Mouse (Mus musculus) central nervous system, embryonic 18 days (tissue): Measurements from ENCODE around the gene Mrps26. TPM values are rescaled to one million over a fixed set of nuclear protein-coding genes. Genes with fewer than 3 reads are reported as not detected.

Experiments used
- polyA plus RNA-seq: library from polyadenylated mRNA; depleted of rRNA; stranded (reverse); fragments of >200 nt; gene quantifications from 2 replicates; pipeline ENCODE4 v1.2.3, GENCODE M21; 2012; rRNA removed

Mrps26 gene
- polyA plus RNA-seq, result 76.3 and 83.1 TPM in 2 replicates

DNA sequence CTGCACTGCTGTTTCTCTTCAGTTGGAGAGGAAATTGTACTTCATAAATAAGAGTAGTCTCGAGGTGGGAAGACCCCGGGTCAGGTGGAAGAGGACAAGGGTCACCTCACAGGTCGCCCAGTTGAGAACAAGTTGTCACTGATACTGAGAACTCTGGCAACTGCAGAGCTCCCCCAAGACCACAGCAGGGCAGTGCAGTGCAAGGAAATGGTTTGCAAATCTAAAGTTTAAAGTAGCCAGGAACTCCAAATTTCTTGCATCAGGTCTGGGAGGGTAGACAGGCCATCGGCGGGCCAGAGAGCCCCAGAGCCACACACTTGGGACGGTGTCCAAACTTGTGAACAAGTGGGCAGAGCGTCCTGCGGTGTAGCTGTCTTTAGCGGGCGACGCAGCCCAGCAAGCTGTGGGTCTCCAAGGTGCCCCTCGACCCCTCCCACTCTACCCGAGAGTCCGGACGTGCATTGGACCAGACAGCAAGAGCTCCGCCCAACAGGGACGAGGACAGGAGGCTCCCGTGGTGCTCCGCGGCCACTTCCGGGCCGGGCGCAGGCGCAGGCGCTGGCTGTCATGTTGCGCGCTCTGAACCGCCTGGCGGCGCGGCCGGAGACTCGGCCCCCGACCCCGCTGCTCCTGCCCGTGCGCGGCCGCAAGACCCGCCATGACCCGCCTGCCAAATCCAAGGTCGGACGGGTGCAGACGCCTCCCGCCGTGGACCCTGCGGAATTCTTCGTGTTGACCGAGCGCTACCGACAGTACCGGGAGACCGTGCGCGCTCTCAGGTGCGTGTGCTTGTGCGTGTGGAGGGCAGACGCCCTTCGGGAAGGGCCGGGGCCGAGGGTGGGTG, at the start of gene Mrps26:
Gene Mrps26 (plus strand): TSS at position 531 of the 844 bp plus-strand sequence.

DNA sequence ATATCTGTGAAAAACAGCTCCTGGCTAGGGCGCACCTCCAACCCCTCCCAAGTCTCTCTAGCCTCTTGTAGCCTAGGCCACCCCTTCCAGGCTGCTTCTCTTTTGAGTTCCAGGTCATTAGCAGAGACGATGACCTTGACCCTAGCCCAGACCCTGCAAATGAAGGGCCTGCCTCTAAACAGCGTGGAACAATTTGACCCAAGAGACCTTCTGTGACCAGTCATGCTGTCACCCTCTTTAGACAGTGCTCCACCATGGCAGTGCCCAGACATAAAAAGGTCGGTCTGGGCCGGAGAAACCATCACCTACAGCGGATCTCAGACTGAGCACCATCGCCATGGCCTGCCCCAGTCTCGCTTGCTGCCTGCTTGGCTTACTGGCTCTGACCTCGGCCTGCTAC, 12.3 kb downstream of the Mrps26 start, which contains the start of gene Oxt:
Gene Oxt (plus strand): TSS at position 301 of the 400 bp plus-strand sequence.

DNA sequence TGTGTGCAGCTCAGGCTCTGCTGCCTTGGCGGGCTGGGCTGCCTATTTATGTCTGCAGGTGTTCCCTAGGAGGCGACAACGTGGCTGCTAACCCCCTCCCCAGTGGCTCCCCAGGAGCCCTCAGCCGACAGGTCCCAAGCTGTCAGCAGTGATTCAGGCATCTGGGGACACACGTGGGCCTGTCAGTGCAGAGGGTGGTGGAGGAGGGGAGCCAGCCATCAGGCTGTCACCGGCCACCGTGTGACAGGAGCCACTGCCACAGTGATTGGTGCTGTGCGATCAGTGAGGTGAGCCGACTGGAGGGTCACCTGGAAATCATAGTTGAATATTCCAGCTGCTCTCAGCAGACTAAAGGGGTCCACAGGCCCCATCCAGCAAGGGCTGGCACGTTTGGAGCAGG, 19.0 kb downstream of the Mrps26 start, which contains the start of gene Avp:
Gene Avp (minus strand): TSS at position 3 of the 400 bp plus-strand sequence.

Other genes with a start within 250 kb of the Mrps26 start
- gene Cpxm1, start 166.2 kb upstream of the Mrps26 start, polyA plus RNA-seq, result 18.4 and 21.4 TPM in 2 replicates
- gene Gm28372, start 158.5 kb upstream of the Mrps26 start, polyA plus RNA-seq, result 0.03 TPM in 1 of 2 replicates, not detected in the other
- gene 1700020A23Rik, start 158.5 kb upstream of the Mrps26 start, polyA plus RNA-seq, result not detected in 2 replicates
- not detected in 2 replicates for gene Tmem239, start 157.3 kb upstream of the Mrps26 start, polyA plus RNA-seq
- gene Vps16, start 139.4 kb upstream of the Mrps26 start, polyA plus RNA-seq, result 139 TPM in 2 replicates
- 28.2 and 29.6 TPM in 2 replicates for gene Pced1a, start 139.0 kb upstream of the Mrps26 start, polyA plus RNA-seq
- 154 and 156 TPM in 2 replicates for gene Ptpra, start 113.5 kb upstream of the Mrps26 start, polyA plus RNA-seq
- 4.0 and 4.2 TPM in 2 replicates for gene Oxt, start 12.4 kb downstream of the Mrps26 start, polyA plus RNA-seq
- gene Avp, start 18.8 kb downstream of the Mrps26 start, polyA plus RNA-seq, result 40.9 and 60.2 TPM in 2 replicates
- 4.5 and 4.9 TPM in 2 replicates for gene Fastkd5, start 66.3 kb downstream of the Mrps26 start, polyA plus RNA-seq
- gene Ubox5, start 66.3 kb downstream of the Mrps26 start, polyA plus RNA-seq, result 8.1 and 8.2 TPM in 2 replicates
- gene Lzts3, start 79.1 kb downstream of the Mrps26 start, polyA plus RNA-seq, result 38.5 and 38.8 TPM in 2 replicates
- 56.4 and 63.3 TPM in 2 replicates for gene Ddrgk1, start 100.9 kb downstream of the Mrps26 start, polyA plus RNA-seq
- gene Itpa, start 103.9 kb downstream of the Mrps26 start, polyA plus RNA-seq, result 96.6 and 106 TPM in 2 replicates
- 1.0 and 1.1 TPM in 2 replicates for gene Slc4a11, start 133.8 kb downstream of the Mrps26 start, polyA plus RNA-seq